Mouse (Mus musculus) lung, adult 2 months (tissue): ENCODE results near the gene Pacsin1.

Source experiments
- CTCF ChIP-seq: fragments of 200-500 bp; IDR thresholded peaks from 2 replicates; pipeline ENCODE4 v1.5.1; 2011; ENCODE audit warnings: mild to moderate bottlenecking, low read length, control low read depth; ENCODE audit not compliant: insufficient read depth
- POLR2A ChIP-seq: fragments of 200-500 bp; IDR thresholded peaks from 2 replicates; pipeline ENCODE4 v1.6.1; 2011; ENCODE audit warnings: low read depth, mild to moderate bottlenecking, control low read depth, low read length, borderline replicate concordance; ENCODE audit errors: extremely low read depth

DNA sequence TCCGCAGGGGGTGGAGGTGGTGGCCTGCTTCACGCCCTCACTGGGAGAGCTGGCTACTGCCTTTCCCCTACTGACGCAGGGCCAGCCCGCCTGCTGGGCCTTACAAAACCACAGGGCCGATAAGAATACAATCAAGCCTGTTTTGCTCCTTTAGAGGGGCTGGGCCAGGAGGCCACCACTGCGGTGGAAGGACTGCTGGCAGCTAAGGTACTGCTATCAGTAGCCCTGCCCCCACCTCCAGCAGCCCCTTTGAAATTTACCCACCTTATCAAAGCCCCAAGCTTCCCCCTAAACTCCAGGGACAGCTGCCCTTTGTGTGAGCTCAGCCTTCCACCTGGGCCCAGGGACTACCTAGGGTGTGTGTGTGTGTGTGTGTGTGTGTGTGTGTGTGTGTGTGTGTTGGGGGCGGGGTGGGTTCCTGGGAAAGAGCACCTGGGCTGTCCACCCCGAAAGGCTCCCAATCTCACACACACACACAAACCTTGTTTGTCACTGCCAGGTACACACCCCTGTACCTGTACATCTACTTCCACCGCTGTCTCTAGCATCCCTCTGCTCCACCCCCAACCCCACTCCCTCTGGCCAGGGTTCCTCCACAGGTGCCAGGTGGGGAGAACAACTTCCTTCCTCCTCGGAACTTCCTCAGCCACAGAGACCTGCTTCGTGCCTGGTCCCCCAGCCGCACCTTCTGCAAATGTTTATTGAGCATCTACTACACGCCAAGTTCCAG, 79.2 kb downstream of the Pacsin1 start:
- TF ChIP-seq POLR2A (no peak), CTCF (no peak)
